Mouse (Mus musculus) right cerebral cortex, postnatal 36 days (tissue): ENCODE data around the gene Map3k9.

Source experiments
- DNase-seq, 2 experiments: peaks; one replicate each; pipeline ENCODE4 v3.0.0; 2022; ENCODE audit warnings: low spot score in 2 of 2, mixed read lengths in 1 of 2

The Map3k9 gene

GRCm38 (mm10) chr12:81787262-81787661 lies 6.3 kb upstream of the Map3k9 start:
- DNase-seq = no peak

- DNase-seq = no peak
These were observed 2.3 kb upstream of the Map3k9 start for GRCm38 (mm10) chr12:81783301-81783700.

- DNase-seq = no peak
These were observed 1.6 kb upstream of the Map3k9 start for GRCm38 (mm10) chr12:81782606-81783005.

GRCm38 (mm10) chr12:81780271-81781093 lies 493 bp downstream of the Map3k9 start:
- peak in 1 of 2 experiments; percentile 36 for DNase-seq

GRCm38 (mm10) chr12:81779831-81780230 lies 1.1 kb downstream of the Map3k9 start:
- no peak for DNase-seq

- no peak for DNase-seq
These were observed 4.8 kb downstream of the Map3k9 start for GRCm38 (mm10) chr12:81776191-81776590.

- DNase-seq = peak in 1 of 2 experiments; percentile 23
These were observed 5.3 kb downstream of the Map3k9 start for GRCm38 (mm10) chr12:81775641-81776040.

- no peak for DNase-seq
These were observed 6.8 kb downstream of the Map3k9 start for GRCm38 (mm10) chr12:81774186-81774585.

- DNase-seq = no peak
These were observed 11.5 kb downstream of the Map3k9 start for GRCm38 (mm10) chr12:81769458-81769857.

GRCm38 (mm10) chr12:81765386-81765785 lies 15.6 kb downstream of the Map3k9 start:
- DNase-seq = no peak

- DNase-seq = no peak
These were observed 16.6 kb downstream of the Map3k9 start for GRCm38 (mm10) chr12:81764370-81764769.

- no peak for DNase-seq
These were observed 26.3 kb downstream of the Map3k9 start for GRCm38 (mm10) chr12:81754651-81755050.

GRCm38 (mm10) chr12:81751116-81751515 lies 29.9 kb downstream of the Map3k9 start:
- no peak for DNase-seq

- DNase-seq = no peak
These were observed 32.1 kb downstream of the Map3k9 start for GRCm38 (mm10) chr12:81748918-81749317.

- no peak for DNase-seq
These were observed 32.9 kb downstream of the Map3k9 start for GRCm38 (mm10) chr12:81748021-81748576.

- no peak for DNase-seq
These were observed 34.5 kb downstream of the Map3k9 start for GRCm38 (mm10) chr12:81746400-81747024.

- DNase-seq = no peak
These were observed 45.5 kb downstream of the Map3k9 start for GRCm38 (mm10) chr12:81735246-81736070.

- no peak for DNase-seq
These were observed 54.6 kb downstream of the Map3k9 start for GRCm38 (mm10) chr12:81726246-81726822.

GRCm38 (mm10) chr12:81724776-81725175 lies 56.2 kb downstream of the Map3k9 start:
- DNase-seq = no peak

GRCm38 (mm10) chr12:81723375-81723774 lies 57.6 kb downstream of the Map3k9 start:
- DNase-seq = no peak

GRCm38 (mm10) chr12:81719715-81720114 lies 61.3 kb downstream of the Map3k9 start:
- DNase-seq = no peak

GRCm38 (mm10) chr12:81719161-81719560 lies 61.8 kb downstream of the Map3k9 start:
- DNase-seq = no peak
